Mouse (Mus musculus): ENCODE measurements at regions not wholly inside any gene's neighbourhood (a gene's known extent, or its start where the extent isn't known, plus 50 kb on each side); places are given as distances from the start of the nearest gene placed in this dataset.

GRCm38 (mm10) chr15:40524350-40524749, 390.2 kb downstream of the 9330182O14Rik start:
- TF ChIP-seq CTCF (IDR thresholded peaks at IDR 0.05): no peak
- TF ChIP-seq EP300 (IDR thresholded peaks at IDR 0.05): peak; percentile 97
